Mouse (Mus musculus) layer of hippocampus, adult 18-20 months (tissue): Measurements from ENCODE around the gene Zbtb6. TPM values are rescaled to one million over a fixed set of nuclear protein-coding genes. Genes with fewer than 3 reads are reported as not detected.

Source experiments
- DNase-seq, 2 experiments: peaks; one replicate each; pipeline ENCODE4 v3.0.0; 2022; ENCODE audit warnings: low spot score in 2 of 2
- total RNA-seq, 2 experiments: library from RNA; stranded (reverse); gene quantifications; 2 replicates each; pipeline ENCODE4 v1.2.3; 2021

Gene Zbtb6
- total RNA-seq, 2 experiments from 2014 or later, result 15.0 to 15.6 TPM

DNA sequence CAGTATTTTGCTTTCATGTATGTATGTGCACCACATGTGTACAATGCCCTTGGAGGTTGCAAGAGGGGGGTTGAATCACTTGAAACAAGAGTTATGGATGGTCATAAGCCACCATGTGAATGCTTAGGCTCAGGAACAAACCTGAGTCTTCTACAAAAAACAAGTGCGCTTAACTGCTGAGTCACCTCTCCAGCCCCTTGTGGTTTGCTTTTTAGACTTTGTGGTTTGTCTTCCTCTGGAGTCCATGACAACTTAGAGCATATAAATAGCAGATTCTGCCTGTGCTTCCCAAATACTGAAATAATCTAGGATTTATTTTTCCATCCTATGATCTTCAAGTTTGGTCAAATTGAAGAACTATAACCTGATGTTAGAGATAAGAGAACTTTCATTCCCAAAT lies 67.0 kb downstream of the Zbtb6 start:
- DNase-seq, result no peak

Other genes with a start within 250 kb of the Zbtb6 start
- gene Olfr366, start 231.6 kb downstream of the Zbtb6 start, total RNA-seq, result not detected
- gene Olfr368, start 116.7 kb downstream of the Zbtb6 start, total RNA-seq, result not detected
- gene Pdcl, start 83.8 kb downstream of the Zbtb6 start, total RNA-seq, result 10 to 100 TPM; 27.3 to 31.2 TPM
- 10 to 100 TPM; 79.8 to 85.2 TPM for gene Rc3h2, start 20.3 kb downstream of the Zbtb6 start, total RNA-seq
- gene Zbtb26, start within 50 bp of the Zbtb6 start, total RNA-seq, result 10 to 100 TPM; 10.6 to 10.8 TPM
- gene Rabgap1, start 108 bp upstream of the Zbtb6 start, total RNA-seq, result 10 to 100 TPM; 83.8 to 94.8 TPM
- 1 to 10 TPM; 2.1 to 2.6 TPM for gene Gpr21, start 73.2 kb upstream of the Zbtb6 start, total RNA-seq